Mouse (Mus musculus) embryo, embryonic 10.5 days (tissue): ENCODE data around the gene Lrrn4cl.
A peak's percentile ranks its signal among the peaks of the same experiment; 100 is the strongest.
"Not testable (repeated sequence)": the region's sequence is repeated elsewhere in the genome, so short reads cannot be mapped to it uniquely, and the experiment has no call there.

Source experiments
- DNase-seq: peaks from one replicate; pipeline ENCODE4 v3.0.0-alpha.2; 2015; ENCODE audit warnings: low spot score

The Lrrn4cl gene

DNA sequence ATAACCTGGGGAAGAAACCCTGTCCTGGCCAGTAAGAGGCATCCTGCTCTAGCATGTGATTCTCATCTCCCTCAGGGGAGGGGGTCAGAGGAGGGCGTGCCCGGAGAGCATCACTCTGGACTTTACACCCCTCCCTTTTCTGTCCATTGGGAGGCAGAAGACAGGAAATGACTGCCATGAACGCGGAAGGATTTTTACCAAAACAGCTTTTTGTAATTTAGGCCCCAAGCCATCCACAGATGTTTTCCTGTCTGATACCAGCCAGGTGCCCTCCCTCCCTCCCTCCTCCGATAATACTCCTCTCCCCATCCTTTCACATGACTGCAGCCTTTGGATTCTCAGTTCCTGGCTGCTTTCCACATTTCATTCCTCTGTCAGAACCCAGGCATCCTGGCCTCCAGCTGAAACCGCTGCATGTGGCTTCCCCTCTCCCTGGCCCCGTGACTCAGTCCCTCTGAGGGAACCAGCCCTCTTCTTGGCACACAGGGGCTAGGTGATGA lies at the start of gene Lrrn4cl:
TSS of gene Lrrn4cl (plus strand) at position 367 of the 500 bp plus-strand sequence.
- peak; percentile 64 for DNase-seq

DNA sequence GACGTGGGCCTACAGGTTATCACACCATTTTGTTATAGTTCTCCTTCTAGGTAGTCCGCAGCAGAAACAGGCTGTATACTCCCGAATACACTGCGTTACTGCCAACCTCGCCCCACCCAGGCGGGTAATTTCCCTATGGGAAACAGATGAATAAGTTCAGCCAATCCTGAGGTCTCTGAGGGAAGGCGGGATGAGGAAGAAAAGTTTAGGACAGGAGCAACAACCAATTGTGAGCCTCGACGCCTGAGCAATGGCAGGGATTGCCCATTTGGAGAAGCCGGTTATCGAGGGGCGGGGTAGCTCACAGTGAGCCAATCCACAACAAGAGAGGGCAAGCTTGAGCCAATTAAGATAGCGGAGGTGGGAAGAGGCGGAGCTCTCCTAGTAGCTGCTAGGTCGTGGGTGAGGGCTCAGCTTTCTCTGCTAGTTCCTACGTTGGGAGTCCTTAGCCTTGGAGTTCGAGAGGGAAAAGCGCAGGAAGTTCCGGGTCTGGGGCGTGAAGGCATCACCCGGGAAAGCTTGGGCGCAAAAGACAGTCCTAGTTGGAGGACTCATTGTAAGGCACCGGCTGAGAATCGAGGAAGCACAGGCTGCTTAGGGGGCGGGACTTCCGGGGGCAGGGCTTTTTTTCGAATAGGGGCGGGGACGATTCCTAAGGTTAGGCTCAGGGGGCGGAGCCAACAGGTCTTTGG lies 48.3 kb upstream of the Lrrn4cl start, which contains the start of gene Zbtb3:
TSS of gene Zbtb3 (plus strand) at position 426 of the 692 bp plus-strand sequence.
- DNase-seq = peak; percentile 99

DNA sequence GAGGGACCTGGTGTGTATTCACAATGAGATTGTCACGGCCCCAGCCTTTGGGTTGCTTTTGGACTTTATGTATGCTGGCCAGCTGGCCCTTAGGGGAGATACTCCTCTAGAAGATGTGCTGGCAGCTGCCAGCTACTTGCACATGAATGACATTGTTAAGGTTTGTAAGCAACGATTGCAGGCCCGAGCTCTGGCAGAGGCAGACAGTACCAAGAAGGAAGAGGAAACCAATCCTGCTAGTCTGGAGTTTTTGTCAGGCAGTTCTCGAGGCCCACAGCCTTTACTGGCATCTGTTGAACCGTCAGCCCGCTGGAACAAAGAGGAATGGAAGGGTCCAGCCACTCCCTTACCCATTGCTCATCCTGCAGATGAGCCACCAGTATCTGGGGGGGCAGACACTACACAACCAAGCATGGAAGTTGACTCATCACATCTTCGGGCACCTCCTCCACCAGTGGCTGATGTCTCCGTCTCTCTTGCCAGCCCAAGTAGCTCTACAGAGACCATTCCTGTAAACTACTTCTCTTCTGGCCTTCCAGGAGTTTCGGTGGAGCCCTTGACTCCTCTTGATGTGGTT lies 47.3 kb upstream of the Lrrn4cl start:
- no peak for DNase-seq

DNA sequence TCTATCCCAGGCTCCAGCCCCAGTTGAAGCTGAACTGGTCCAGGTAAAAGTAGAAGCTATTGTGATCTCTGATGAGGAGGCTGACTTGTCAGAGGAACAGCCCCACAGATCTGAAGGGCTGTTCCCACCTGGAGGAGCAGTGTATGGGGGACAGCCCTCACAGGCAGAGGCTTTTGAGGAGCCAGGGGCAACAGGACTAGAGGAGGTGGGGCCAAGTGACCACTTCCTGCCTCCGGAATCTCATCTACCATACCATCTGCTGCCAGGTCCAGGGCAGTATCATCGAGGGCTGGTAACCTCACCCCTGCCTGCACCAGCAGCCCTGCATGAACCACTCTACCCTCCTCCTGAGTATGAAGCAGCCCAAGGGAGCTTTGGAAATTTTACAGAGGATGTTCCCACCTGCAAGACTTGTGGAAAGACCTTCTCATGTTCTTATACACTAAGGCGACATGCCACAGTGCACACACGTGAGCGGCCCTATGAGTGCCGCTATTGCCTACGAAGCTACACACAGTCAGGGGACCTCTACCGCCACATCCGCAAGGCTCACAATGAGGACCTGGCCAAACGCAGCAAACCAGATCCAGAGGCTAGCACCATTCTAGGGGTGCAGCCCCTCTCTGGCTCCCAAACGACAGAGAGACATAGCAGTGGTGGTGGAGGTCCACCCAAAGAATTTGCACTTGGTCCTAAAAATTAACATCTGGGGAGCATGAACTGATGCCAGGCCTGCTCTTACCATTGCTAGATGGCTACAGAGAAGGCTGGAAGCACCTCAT lies 46.5 kb upstream of the Lrrn4cl start:
- no peak for DNase-seq

DNA sequence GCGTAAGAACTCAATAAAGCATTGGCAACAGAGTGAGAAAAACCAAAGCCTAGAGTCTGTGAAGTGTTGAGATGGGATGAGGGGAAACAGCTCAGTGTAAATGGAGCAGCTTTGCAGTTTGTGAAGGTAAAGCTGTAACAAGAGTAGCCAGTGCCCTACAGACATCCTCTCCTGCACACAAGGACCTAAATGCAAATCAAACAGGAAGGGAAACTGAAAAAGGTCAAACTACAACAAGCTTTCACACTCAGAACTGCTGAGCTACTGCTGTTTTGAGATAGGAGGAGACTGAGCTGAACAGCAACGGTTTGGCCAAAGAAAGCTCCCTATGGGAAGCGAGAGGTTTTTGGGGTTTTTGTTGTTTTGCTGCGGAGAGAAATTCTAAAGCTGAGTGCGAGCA lies 43.8 kb upstream of the Lrrn4cl start:
- no peak for DNase-seq

DNA sequence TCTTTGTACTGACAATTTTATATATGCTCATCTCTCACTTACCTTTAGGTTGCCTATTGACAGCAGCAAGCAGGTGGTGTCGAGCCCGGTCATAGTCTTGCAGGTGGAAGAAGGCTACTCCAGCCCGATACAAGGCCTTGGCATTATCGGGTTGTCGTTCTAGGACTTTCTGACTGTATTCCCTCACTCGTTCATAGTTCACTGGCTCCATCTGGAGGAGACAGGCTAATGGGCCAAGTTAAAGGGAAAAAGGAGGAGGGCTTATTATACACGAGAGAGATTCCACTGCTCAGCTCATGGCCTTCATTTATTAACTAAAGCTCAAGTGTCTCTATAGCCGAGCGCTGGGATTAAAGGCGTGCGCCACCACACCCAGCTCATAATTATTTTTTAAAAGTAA lies 34.8 kb upstream of the Lrrn4cl start:
- no peak for DNase-seq

DNA sequence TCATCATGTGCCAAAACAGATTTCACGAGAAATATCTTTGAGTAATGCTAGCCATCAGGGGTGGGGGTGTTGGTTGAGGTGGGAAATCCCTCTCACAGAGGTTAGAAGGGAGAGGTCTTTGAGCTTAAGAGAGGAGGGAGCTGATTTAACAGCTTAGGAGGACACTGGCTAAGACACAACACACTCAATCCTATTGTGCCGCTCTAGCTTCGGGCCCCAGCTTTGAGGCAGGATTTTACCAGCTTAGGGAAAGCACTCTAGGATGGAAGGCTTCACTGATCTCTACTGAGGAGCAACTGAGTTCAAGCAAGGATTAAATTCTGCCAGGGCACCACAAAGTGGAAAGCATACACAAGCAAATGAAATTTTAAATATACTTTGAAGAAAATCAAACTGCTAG lies 33.6 kb upstream of the Lrrn4cl start:
- DNase-seq = peak; percentile 10

DNA sequence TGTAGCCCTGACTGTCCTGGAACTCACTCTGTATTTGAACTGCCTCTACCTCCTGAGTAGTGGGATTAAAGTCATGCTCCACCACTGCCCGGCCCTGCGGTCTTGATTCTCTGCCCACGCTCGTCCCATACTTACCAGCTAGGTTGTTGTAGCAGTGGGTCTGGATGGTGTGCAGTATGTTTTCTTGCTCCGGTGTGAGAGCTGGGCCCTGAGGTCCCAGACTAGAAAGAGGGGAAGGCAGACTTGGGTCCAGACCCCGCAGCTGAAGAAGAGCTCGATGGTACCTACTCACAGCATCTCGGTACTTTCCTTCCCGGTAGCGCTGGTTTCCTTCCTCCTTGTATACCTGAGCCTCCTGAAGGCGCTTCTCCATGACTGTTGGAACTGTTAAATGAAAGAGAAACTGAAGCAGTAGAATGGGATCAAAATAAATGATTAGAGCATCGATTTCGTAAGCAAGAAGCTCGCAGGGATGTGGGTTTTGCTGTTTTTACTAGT lies 32.2 kb upstream of the Lrrn4cl start:
- no peak for DNase-seq

DNA sequence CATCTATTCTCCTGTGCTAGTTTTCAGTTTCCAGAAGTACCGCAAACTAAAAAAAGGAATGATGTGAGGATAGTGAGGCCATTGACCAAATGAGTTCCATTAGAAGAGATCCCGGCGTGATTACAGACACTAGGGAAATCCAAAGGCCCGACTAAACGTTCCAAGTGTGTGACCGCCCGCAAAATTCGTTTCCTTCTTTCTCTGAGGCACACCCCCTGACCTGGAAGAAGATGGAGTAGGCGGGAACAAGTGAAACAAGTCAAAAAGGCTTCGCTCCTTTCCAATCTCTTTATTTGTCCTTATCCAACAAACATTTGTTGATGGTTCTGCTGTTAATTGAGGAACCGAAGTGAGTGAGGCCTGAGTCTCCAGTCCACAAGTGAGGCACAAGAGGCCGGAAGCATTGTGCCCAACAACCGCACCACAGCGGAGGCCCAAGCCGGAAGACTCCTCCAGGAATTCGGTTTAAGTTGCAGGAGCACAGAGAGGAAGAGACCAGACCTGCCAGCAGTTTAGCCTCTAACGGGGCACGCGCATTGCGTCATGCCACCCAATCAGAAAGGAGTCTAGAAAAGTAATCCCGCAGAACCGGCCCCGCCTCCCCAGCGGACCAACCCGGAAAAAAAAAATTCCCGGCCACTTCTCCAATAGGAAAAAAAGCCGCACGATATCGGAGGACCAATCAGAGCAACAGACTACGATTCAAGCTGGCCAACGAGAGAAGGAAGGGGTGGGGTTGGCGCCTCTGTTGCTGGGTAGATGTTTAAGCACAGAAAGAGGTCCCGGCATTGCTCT lies 31.6 kb upstream of the Lrrn4cl start, which contains the start of gene Ttc9c:
TSS of gene Ttc9c (minus strand) at position 533 of the 795 bp plus-strand sequence.
- peak; percentile 100 for DNase-seq

DNA sequence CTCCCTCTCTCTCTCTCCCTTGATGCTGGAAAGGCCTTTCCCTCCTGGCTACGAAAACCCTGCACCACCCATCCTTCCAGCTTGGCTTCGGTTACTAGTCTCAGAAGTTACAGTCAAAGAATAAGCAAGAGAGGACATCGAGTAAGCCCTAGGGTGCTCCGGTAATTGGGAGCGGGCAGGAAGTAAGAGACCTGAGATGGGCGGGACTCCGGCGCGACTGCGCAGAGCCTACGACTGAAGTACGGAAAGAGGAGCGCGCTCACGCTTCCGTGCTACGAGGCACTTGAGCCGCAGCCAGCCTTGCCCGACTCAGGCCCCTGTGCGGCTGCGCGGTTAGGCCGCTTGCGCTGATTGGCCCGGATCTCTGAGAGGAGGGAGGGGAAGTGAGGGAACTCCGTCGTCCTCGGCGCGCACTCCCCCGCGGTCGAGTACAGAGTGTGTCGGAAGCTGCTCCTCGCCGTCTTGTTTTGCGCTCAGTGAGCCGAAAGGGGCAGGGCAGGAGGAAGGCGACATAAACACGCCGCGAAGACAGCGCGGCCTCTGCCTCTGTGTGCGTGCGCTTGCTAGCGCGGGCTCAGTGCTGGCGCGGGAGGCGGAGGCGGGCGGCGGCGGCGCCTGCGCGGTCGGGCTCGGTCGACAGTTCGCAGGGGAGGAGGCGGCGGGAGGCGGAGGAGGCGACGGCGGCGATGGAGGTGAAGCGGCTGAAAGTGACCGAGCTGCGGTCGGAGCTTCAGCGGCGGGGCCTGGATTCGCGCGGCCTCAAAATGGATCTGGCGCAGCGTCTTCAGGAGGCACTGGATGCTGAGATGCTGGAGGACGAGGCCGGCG lies 30.8 kb upstream of the Lrrn4cl start, which contains the start of gene Hnrnpul2:
TSS of gene Hnrnpul2 (plus strand) at position 415 of the 828 bp plus-strand sequence.
- peak; percentile 97 for DNase-seq

DNA sequence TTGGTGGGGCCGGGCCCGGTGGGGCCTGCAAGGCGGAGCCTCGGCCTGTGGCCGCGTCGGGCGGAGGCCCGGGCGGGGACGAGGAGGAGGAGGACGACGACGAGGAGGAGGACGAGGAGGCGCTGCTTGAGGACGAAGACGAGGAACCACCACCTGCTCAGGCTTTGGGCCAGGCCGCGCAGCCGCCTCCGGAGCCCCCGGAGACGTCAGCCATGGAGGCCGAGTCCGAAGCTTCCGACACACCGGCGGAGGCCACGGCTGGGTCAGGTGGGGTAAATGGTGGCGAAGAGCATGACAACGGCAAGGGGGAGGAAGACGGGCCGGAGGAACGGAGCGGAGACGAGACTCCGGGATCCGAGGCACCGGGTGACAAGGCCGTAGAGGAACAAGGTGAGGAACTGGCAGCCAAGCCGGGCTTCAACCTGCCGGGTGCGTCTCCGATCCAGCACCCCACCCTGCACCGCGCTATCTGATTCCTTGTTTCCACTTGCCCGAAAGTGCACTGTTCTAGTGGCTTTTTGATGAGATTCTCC lies 30.1 kb upstream of the Lrrn4cl start:
- peak; percentile 7 for DNase-seq

DNA sequence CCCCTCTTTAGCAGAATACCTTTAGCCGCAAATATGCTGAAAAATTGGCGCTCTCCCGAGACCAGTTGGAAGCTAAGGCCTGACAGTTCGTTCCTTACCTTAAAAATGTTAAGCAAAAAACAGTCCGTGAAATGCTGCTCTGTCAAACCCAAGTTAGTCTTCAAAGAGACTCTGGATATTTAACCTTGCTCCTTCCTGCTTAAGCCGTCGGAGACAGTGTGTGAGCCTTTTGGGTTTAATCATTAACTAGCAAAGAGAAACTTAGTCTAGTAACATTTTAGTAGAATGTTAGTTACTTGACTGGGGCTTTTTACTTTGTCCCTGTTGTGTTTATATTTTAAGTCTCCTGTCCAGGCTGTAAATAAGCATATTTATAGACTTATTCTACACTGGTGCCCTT lies 29.4 kb upstream of the Lrrn4cl start:
- no peak for DNase-seq

DNA sequence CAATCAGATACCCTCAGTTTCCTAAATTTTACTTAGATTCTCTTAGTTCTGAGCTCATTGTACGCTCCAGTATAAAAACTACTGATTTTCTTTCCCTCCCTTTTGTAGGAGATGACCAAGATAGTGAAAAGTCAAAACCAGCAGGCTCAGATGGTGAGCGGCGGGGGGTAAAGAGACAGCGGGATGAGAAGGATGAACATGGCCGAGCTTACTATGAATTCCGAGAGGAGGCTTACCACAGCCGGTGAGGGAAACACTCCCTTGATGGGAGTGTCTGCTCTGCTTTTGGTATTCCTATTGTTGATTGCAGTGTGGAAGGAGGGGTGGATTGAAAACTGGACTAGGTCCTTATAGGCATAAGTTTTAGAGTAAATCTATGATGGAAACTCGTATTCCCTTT lies 27.9 kb upstream of the Lrrn4cl start:
- no peak for DNase-seq

DNA sequence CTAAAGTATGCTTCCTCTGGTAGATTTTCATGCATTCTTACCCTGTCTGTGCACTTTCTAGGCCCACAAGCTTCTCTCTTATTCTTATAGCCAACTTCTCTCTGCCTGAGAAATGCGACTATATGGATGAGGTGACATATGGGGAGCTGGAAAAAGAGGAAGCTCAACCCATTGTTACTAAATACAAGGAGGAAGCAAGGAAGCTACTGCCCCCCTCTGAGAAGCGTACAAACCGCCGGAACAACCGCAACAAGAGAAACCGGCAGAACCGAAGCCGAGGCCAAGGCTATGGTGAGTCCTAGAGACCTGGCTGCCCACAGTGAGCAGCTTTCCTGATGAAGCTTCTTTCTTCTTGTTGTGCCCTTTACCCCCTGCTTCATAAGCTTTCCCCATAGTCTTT lies 20.9 kb upstream of the Lrrn4cl start, which contains the start of gene AC129217.1:
TSS of gene AC129217.1 (plus strand) at position 114 of the 400 bp plus-strand sequence.
- DNase-seq = no peak

DNA sequence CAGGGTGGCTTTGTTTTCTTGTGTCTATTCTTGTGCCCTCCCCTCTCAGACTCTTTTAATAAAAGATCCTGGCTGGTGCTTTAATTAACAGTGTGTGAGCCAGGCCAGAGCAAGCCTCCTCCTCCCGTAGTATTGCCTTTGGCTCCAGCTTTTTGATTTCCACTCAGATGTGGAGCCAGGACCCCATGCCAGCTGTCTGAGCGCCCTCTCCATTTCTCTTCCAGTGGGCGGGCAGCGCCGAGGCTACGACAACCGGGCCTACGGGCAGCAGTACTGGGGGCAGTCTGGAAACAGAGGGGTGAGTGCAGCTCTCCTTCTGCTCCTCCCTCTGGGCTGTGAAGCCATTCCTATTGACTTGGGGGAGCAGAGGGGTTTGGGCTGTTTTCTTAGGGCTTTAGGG lies 19.9 kb upstream of the Lrrn4cl start:
- DNase-seq = no peak

DNA sequence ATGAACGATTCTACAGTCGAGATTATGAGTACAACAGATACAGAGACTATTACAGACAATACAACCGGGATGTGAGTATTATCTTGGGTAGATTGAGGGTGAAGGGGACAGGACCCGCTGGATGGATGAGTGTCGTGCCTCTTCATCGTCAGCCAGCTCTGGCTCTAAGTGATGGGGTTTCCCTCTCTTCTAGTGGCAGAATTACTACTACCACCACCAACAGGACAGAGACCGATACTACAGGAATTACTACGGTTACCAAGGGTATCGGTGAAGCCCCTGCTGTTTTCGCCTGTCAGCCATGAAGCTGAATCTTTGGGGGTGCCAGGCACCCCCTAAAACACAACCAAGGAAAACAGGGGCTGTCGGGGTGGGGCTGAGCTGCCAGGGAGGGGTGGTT lies 19.3 kb upstream of the Lrrn4cl start:
- peak; percentile 4 for DNase-seq

DNA sequence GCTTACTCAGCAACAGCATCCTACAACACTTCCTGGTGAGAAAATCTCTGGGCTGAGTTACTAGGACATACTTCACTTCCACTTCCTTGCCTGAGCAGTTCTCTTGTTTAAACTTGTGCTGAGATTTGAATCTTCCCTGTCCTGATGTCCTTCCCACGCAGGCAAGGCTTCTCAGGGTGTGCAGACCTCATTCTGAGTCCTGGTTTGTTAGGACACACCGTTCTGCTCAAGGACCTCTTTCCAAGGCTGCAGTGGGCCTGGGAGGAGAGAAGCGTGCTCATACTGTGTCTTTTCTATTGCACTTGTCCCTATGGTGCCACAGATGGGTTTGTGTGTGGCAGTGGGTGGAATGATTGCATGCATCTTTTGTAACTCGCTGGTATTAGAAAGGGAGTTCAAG lies 17.6 kb upstream of the Lrrn4cl start:
- no peak for DNase-seq

DNA sequence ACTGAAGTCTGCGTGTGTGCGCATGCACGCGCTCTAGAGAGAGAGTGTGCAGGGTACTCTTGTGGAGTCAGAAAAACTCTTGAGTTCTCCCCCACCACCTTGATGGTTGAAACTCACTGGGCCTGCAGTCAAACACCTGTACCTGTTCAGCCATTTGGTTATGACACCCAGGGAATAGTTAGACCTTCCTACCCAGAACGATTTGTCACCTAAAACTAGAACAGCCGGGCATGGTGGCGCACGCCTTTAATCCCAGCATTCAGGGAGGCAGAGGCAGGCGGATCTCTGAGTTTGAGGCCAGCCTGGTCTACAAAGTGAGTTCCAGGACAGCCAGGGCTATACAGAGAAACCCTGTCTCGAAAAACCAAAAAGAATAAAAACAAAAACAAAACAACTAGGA lies 14.2 kb upstream of the Lrrn4cl start:
- DNase-seq = not testable (repeated sequence)

DNA sequence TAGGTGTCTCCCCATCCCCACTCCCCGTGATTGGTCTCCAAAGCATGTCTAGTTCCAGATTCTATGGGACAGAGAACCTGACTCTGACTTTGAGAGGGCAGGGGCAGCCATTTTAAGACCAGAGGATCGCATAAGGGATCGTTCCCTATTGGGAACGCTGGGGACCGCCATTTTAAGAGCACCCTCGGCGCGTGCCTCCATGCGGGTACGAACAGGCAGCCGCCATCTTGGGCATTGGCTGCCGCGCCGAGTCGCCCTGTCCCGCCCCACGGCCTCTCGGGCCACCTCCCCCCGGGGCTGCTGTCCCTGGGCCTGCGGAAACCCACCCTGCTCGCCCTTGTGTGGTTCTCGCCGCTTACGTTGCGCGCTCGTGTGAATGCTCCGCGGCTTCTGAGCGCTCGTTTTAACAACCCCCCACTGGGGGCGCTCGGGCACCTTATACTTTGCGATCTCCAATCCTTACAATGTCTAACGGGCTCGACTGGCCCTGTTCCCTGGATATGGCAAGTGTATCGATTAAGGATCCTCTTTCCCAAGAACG lies 13.2 kb upstream of the Lrrn4cl start, which contains the start of gene Bscl2:
TSS of gene Bscl2 (plus strand) at position 217 of the 541 bp plus-strand sequence.
- DNase-seq = peak; percentile 89
